Mouse (Mus musculus) CH12F3 (cell line): Measurements from ENCODE around the gene Tmem258.

Experiments used
- in situ Hi-C: fragments of 300-500 bp; cut with MboI; formaldehyde crosslinking; loops from 2 replicates; pipeline ENCODE4 v1.14.3; 2020; ENCODE audit warnings: low sequenced_read_pairs

Gene Tmem258

DNA sequence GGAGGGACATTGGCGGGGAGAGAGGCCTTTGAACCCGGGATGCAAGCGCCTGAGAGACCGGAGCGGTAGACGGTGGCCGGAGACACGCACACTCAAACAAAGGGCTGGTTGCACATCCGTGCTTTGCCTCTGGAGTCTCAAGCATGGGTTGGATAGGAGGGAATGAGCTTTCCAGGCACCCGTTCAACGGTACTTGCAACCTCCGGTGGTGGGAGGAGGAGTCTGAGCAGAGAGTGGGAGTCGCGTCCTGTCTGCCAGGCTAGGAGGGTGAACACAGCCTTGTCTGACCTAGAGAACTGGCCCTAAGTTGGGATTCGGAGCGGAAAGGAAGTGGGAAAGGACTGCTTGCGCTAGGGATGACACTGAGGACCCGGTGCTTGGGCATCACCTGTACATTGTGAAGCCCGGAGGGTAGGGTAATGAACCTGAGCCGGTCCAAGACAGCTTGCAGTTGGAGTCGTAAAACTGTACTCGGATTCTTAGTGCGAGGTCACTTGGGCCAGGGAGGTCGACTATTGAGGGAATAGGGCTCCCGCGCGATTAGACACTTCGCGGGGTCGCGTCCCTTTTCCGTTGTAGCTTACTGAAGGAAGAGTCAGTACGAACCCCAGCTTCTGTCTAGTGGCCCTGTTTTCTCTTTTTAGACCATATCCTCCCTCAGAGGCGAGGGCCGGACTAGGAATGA lies 20.4 kb upstream of the Tmem258 start:
- in situ Hi-C loops, result loop anchor here (25.0 kb wide), 2 partner anchors 171 to 271 kb away; partner anchors contain the start of genes Best1 and Rab3il1

DNA sequence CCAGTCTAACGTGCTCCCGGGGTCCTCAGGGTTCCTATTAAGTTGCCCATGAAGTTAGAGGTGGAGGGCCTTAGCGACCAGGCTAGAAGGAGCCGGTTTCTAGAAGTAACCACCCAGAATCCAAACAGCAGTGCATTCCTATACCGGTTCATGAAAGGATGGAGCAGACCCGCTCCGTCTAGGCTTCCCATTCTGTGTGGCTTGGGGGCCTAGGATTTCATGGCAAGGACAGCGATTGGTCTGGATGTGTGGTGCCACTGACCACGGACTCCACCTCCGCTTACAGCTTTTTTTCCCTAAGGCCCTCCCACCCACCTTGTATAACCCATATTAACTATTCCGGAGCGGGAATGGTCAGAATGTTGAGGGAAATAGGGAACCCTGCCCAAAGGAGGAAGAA lies 19.7 kb upstream of the Tmem258 start:
- in situ Hi-C loops, result loop anchor here (25.0 kb wide), 2 partner anchors 172 to 272 kb away; partner anchors contain the start of genes Best1 and Rab3il1

DNA sequence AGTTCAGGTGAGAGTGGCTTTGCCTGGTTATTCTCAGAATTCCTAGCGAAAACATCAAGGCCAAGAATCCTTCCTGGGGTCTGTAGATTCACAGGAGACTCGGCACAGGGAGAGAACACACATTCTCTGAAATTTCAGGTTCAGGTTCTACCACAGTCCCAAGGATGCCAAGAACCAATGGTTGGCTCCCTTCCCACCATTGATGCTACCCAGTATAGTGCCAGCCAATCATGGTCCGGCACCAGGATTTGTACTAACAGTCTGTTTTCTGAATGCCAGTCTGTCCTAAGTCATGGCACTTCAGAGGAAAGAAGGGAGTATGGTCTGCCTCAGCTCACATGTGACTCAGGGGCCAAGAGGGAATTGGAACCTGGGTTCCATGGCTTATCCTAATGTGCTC lies 17.9 kb upstream of the Tmem258 start:
- in situ Hi-C loops, result loop anchor here (25.0 kb wide), 2 partner anchors 174 to 274 kb away; partner anchors contain the start of genes Best1 and Rab3il1

DNA sequence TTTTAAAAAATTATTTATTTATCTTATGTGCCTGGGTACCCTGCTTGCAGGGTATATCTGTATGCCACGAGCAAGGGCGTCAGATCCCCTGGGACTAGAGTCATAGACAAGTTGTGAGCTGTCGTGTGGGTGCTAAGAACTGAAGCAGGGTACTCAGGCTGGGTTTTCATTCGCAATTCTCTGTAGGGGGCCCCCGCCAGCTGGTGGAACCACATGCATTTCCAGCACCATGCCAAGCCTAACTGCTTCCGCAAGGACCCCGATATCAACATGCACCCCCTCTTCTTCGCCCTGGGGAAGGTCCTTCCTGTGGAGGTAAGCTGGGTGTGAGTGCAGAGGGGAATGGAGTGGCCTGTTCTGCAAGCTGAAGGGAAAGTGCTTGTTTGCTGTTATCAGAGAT lies 17.2 kb upstream of the Tmem258 start:
- in situ Hi-C loops, result loop anchor here (25.0 kb wide), 2 partner anchors 174 to 274 kb away; partner anchors contain the start of genes Best1 and Rab3il1

DNA sequence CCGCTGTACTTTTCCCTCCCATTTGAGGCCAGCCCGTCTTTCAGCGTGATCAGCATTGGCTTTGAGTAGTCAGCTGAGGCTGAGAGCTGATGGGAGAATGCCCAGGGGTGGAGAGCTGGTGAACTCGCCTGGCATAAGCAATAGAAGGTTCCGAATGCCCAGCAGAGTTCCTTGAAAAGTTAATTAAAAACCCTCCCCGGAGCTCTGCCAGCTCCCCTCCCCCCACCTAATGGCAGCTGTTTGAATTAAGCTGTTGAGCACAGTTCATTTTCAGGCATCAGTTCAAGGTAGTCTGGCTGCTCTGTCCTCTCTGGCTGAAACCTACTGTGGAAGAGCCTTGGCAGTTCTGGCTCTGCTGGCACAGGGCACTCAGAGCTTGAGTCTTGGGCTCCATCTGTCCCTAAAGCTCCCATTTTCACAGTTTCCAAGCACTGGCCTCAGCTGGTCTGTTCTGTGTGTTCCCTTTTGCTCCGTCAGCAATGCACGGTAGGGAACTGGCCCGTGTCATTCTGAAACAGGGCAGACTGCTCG lies 15.5 kb upstream of the Tmem258 start:
- in situ Hi-C loops, result loop anchor here (25.0 kb wide), 2 partner anchors 176 to 276 kb away; partner anchors contain the start of genes Best1 and Rab3il1

DNA sequence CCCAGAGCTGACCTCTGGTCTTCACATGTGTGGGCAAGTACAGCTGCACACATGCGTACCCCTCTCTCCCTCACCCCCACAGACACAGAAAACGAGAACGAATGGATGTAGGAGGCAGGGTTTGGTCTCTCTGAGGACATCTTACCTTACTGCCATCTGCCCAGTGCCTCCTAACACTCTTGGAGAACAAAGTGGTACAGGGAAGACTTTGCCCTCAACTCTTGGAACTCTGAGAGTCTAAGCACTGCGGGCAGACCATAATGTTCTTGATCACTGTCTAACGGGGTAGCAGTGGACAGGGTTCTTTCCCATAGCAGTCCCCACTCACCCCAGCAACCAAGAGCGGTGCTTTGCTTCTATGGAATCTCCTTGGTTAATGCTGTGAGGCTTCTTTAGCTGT lies 14.8 kb upstream of the Tmem258 start:
- in situ Hi-C loops, result loop anchor here (25.0 kb wide), 2 partner anchors 177 to 277 kb away; partner anchors contain the start of genes Best1 and Rab3il1

DNA sequence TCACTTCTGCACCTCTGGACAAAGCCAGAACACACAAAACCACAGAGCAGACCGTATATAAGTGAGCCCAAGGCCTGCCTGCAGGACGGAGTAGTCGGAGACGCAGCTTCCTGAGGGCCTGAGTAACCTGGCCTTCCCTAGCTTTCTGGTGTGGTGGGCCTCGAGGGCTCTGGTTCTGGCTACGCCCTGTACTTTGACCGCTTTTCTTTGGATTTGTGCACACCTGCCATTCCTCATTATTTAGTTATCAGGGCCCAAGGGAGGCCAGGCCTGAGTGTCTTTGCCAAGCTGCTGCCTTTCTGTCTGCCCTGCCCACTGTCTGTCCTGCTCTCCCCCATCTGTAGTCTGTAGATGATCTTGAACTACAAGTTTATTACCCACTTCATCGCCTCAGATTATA lies 13.9 kb upstream of the Tmem258 start:
- in situ Hi-C loops, result loop anchor here (25.0 kb wide), 2 partner anchors 178 to 278 kb away; partner anchors contain the start of genes Best1 and Rab3il1

DNA sequence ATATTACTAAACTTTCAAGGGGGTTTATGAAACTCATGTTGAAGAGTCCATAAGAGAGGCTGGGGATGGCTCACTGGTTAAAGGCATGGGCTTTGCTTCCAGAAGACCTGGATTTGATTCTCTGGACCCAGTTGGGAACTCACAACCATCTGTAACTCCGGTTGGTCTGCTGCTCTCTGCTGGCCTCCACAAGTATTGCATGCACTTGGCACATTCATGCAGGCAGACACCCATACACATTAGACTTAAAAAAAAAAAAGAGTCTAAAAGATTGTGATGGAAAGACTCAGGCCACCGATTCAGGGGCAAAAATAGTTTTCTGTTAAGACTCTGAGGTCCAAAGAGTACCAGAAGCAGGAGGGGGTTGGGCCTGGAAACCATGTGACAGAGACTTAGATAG lies 13.0 kb upstream of the Tmem258 start:
- in situ Hi-C loops, result loop anchor here (25.0 kb wide), 2 partner anchors 178 to 278 kb away; partner anchors contain the start of genes Best1 and Rab3il1

DNA sequence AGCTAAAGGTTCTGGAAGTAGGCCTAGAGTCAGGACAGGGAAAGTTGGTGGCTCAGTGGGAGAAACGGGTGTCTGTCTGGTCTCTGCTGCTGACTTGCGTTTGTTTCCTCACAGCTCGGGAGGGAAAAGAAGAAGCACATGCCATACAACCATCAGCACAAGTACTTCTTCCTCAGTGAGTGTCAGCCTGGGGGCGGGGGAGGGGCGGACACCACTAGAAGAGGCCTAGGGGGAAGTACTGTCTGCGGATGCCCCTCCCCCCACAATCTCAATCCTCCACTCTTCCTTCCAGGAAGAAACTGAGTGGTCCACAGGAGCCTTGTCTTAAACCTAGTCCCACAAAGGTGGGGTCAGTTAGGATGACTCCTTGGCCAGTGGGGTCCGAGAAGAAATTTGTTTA lies 12.5 kb upstream of the Tmem258 start:
- in situ Hi-C loops, result loop anchor here (25.0 kb wide), 2 partner anchors 179 to 279 kb away; partner anchors contain the start of genes Best1 and Rab3il1

DNA sequence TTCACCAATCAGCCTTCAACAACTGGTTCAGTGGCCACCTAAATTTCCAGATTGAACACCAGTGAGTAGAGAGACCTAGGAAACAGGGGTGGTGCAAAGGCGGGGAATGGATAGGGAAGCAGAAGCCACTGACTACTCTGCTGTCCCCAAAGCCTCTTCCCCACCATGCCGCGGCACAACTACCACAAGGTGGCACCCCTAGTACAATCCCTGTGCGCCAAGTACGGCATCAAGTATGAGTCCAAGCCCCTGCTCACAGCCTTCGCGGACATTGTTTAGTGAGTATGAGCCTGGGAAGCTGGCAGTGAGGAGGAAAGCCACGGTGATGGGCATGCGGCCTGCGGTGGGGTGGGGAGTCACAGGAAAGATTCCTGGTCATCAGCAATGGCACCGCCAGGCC lies 9.5 kb upstream of the Tmem258 start:
- in situ Hi-C loops, result loop anchor here (25.0 kb wide), 2 partner anchors 182 to 282 kb away; partner anchors contain the start of genes Best1 and Rab3il1

DNA sequence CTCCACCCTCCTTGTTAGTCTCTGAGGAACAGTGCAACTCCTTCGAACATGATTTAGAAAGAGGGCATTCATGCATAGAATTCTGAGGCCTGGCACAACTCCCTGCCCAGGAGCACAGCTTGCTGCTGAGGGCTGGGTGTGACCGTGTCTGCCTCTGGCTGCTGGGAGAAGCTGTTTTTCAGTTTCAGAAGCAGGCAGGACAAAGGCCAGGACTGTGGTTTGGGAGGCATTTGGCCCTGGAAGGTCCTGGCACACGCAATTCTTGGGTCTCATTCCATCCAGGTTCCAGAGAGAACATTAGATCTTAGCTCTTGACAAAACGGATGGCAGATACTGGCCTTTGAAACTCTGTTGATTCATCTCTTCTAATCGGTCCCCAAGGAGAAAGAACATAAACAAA lies 8.6 kb upstream of the Tmem258 start:
- in situ Hi-C loops, result loop anchor here (25.0 kb wide), 2 partner anchors 183 to 283 kb away; partner anchors contain the start of genes Best1 and Rab3il1

DNA sequence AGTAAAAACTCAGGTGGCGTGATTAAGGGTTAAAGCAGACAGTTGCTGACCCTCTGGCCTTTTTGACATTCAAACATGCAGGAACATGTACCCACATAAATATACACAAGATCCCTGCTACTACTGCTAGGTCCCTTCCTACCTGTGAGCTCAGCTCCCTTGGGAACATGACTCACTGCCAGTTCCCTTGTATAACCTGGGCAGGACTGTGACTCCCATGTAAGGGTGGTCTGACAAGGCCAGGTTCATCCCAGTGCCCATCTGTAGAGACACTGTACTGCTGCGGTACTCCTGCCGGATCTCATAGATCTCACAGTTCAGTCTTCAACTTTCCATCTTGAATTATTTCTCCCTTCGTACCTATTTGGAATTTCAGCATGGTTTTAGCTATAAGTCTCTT lies 6.7 kb upstream of the Tmem258 start:
- in situ Hi-C loops, result loop anchor here (25.0 kb wide), 2 partner anchors 185 to 285 kb away; partner anchors contain the start of genes Best1 and Rab3il1

DNA sequence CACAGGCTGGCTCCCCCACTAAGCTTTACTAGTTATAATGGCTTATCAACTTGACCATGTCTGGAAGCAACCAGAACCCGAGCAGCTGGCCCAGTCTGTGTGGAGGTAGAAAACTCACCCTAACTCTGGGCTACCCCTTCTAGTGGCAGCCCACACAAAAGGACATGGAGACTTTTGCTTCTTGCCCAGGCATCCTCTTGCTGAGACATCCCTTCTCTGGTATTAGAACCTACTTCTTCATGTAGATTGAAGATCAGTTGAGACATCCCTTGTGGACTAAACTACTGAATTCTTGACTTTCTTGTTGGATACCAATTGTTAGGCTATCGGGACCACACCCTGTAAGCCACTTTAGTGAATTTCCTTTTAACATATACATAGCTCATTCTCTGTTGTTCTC lies 5.5 kb upstream of the Tmem258 start:
- in situ Hi-C loops, result loop anchor here (25.0 kb wide), 2 partner anchors 186 to 286 kb away; partner anchors contain the start of genes Best1 and Rab3il1

DNA sequence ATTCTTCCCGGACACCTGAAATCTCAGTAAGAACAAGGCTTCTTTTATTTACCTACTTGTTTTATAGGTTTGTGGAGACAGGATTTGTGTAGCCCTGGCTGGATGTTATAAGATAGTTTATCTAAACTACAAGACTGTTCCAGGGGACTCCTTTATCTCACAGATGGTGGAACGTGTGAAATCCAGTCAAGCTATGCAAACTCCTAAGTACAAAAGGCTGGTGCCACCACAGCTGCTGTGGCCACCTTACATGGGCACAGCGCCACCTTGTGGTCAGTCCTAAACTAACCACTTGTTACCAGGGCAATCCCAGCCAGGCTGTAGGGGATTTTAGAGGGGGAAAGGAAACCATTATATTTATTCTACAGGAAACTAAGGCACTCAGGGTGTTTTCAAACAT lies 5.1 kb upstream of the Tmem258 start:
- in situ Hi-C loops, result loop anchor here (25.0 kb wide), 2 partner anchors 186 to 286 kb away; partner anchors contain the start of genes Best1 and Rab3il1

DNA sequence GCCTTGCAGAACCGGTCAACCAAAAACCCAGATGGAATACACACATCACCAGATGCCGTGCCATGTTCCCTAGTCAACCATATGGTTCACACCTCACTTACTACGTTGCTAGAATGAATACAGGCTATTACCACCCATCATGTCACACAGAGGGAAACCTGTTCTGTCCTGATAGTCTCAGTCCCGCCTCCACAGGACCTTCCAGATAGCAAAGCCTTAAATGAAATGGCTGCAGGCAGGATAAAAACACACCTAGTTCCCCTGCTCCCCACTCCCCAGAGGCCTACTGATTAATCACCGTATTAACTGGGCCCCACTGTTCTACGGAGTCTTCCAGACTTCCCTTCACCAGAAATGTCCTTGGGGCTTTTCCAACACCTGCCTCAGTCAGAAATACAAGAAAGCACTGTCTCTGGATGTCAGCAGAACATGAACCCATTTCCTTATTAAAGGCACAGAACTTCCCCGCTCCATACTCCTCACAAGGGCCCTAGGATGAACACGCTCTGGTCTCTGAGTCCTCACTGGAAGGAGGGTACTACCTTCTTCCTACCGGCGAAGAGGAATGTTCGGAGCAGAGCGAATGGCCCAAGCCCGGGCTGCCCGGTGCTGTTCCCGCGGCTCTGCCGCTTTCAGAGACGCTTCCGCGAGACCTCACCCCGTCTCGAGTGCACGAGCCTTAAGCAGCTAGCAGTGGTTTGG lies 517 bp upstream of the Tmem258 start:
- in situ Hi-C loops, result no loop called here

DNA sequence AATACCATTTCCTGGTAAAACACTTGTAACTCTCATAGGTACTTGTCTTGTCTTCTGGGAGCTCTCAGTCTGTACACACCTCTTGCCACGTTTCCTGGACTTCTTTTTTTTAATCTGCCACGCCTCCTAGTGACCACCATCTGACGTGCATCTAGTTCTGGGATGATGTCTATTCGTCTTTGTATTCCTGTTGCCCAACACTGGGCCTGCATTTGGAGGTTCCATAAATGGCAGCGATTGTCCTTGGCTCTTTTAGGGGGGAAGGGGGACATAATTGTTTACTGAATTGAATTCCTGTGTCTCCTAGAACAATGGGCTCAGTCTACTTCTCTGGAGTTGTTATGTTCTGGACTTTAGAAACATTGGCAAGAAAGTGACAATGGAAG lies 795 bp downstream of the Tmem258 start:
- in situ Hi-C loops, result no loop called here

DNA sequence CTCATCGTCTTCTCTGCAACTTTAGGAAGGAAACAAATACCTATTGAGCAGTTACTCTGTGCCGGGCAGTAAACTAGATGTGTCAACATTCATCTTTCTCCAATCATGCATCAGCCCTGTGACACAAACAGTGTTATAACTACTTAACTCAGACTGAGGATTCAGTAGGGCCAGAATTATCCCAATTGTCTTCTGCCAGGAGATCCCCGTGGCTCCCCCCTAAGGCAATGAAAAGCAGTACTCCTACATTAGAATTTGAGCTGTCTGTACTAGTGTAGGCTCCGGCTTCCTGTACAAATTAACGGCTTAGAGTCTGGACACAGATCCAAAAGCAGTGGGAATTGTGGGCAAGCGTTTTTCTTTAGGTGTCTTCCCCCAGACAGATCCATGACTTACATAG lies 1.2 kb downstream of the Tmem258 start:
- in situ Hi-C loops, result no loop called here

DNA sequence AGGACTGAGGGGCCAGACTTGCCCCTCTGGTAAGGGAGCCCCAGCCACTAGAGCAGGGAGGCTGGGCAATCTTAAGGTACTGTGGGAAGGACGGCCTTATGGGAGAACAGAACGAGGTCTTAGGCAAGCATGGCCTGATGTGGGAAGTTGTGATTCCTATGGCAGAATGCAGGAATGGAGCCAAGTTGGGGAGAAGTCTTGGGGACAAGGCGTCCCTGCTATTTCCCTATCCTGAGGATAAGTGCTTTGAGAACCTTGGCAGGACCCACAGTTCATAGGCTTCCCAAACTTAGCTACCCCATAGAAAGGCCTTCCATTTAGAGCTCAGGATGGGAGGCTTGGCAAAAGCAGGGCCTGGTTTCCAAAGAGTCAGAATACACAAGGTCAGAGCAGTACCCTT lies 5.0 kb downstream of the Tmem258 start:
- in situ Hi-C loops, result no loop called here

DNA sequence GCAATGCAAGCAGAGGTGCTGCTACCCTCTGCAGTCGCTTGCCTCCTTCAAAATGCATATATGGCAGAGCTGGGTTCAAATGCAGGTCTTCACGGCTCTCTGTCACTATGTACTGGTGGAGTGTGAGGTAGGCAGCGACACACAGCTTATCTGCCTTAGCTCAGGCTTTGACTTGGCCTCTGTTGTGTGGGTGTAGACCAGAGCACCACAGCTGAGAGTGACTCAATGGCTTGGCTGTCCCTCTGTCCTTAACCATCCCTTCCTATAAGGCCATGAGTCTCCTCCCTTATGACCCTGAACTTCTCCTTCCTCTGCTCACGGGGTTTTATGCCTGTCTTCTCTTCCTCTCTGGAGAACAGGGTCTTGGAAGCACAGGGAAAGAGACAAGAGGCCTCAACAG lies 7.1 kb downstream of the Tmem258 start:
- in situ Hi-C loops, result no loop called here

DNA sequence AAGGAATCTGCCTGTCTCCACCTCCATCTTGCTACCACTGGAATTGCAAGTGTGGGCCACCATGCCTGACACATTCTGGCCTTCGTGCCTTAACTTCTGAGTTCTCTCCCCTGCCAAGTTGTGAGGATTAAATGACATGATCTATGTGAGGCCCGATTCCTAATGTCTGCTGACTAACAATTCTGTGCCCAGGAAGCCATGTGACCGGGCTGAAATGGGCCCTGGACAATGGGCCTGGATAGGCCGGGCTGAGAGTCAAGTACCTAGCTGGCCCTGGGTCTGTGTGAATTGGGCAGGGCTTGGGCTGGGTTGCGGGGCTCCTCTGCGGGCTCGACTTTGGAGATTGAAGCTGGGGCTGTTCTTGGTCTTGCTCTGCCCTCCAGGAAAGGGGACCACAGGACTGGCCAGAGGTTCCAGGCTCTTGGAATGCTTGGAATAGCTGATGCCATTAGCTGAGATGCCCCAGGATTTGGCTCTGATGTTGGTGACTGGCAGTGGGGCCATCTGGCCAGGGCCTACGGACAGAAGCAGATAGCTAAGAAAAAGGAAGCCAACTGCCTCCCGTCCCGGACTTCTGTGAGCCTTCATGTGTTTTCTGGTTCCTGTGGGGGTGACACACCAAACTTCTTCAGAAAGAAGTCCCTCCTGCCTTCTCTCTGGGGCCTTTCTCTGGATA lies 10.1 kb downstream of the Tmem258 start:
- in situ Hi-C loops, result no loop called here
